Mouse (Mus musculus) urinary bladder, postnatal 4 days (tissue): ENCODE measurements around the gene Mrgprh.

Experiments
- DNase-seq, 2 experiments: peaks; one replicate each; pipeline ENCODE4 v3.0.0; 2021 to 2022; ENCODE audit warnings: low spot score in 2 of 2

Gene Mrgprh

GRCm38 (mm10) chr17:12916588-12917380, 41.0 kb downstream of the Mrgprh start:
- DNase-seq = no peak

- no peak for DNase-seq
Measured at GRCm38 (mm10) chr17:12921073-12921472, 45.2 kb downstream of the Mrgprh start.

- DNase-seq = no peak
Measured at GRCm38 (mm10) chr17:12925001-12925400, 49.2 kb downstream of the Mrgprh start.

GRCm38 (mm10) chr17:12925703-12926180, 49.9 kb downstream of the Mrgprh start:
- no peak for DNase-seq
